Mouse (Mus musculus) neural tube, embryonic 12.5 days (tissue): ENCODE results near the gene Arhgef1. TPM values are rescaled to one million over a fixed set of nuclear protein-coding genes. Genes with fewer than 3 reads are reported as not detected.
A peak's percentile ranks its signal among the peaks of the same experiment; 100 is the strongest.

Source experiments
- ATAC-seq: fragments of 200-750 bp; cut with Nextera tagmentation; 2 replicates; pipeline ENCODE4 v1.8.0; 2017; ENCODE audit warnings: low read depth, mild to moderate bottlenecking, moderate TSS enrichment, moderate library complexity; ENCODE audit not compliant: low FRiP score
- H3K27ac ChIP-seq: fragments of 300-500 bp; sonication (generic); 2 replicates; pipeline ENCODE4 v1.5.1; 2016
- H3K27me3 ChIP-seq: fragments of 300-500 bp; sonication (generic); replicated peaks from 2 replicates; pipeline ENCODE4 v1.6.1; 2016; ENCODE audit warnings: mild to moderate bottlenecking
- H3K36me3 ChIP-seq: fragments of 300-500 bp; sonication (generic); 2 replicates; pipeline ENCODE4 v1.6.1; 2016; ENCODE audit warnings: mild to moderate bottlenecking
- H3K4me1 ChIP-seq: fragments of 300-500 bp; sonication (generic); 2 replicates; pipeline ENCODE4 v1.6.1; 2016
- H3K4me2 ChIP-seq: fragments of 300-500 bp; sonication (generic); replicated peaks from 2 replicates; pipeline ENCODE4 v1.6.1; 2016; ENCODE audit warnings: mild to moderate bottlenecking
- H3K4me3 ChIP-seq: fragments of 300-500 bp; sonication (generic); 2 replicates; pipeline ENCODE4 v1.5.1; 2016
- H3K9ac ChIP-seq: fragments of 300-500 bp; sonication (generic); 2 replicates; pipeline ENCODE4 v1.6.1; 2016; ENCODE audit warnings: mild to moderate bottlenecking
- H3K9me3 ChIP-seq: fragments of 300-500 bp; sonication (generic); 2 replicates; pipeline ENCODE4 v1.6.1; 2016; ENCODE audit warnings: mild to moderate bottlenecking
- WGBS: fragments of 180-500 bp; shearing (Covaris S2); methylation state at CpG from one replicate; pipeline ENCODE4 v1.1.7; 2016; 5-methylcytosine and 5-hydroxymethylcytosine counted together
- polyA plus RNA-seq: library from polyadenylated mRNA; unstranded; fragments of >200 nt; fragmentation: Nextera tagmentation; extraction: Ambion mirVana; gene quantifications from 2 replicates; pipeline ENCODE4 v1.2.1, GENCODE M21; 2016

Arhgef1 gene
- polyA plus RNA-seq, 1 experiment from 2014 or later, result 89.5 TPM

DNA sequence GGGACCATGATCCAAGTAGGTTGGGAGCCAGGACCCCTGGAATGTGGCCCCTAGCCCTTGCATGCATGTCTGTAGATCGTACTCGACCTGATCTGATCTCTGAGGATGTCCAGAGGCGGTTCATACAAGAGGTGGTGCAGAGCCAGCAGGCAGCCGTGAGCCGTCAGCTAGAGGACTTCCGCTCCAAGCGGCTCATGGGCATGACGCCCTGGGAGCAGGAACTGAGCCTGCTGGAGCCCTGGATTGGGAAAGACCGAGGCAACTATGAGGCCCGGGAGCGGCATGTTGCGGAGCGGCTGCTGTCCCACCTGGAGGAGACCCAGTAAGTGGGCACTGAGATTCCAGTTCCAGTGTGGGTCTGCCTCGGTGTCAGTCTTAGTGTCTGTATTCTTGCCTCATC, 9.8 kb downstream of the Arhgef1 start:
- peaks cover 3% of the 10 kb centered on the region; the same call in 1 of the 2 replicates for H3K4me1 ChIP-seq
- H3K4me2 ChIP-seq, result no peak overlapping the region
- 96% methylated on average over 14 of the region's 14 CpGs for WGBS
- H3K27ac ChIP-seq, result no peak overlapping the region
- no peaks in the 10 kb centered on the region for H3K9me3 ChIP-seq
- ATAC-seq, result no peak
- H3K27me3 ChIP-seq, result no peaks in the 10 kb centered on the region
- H3K36me3 ChIP-seq, result peaks cover 48% of the 10 kb centered on the region
- H3K4me3 ChIP-seq, result no peak overlapping the region
- no peak overlapping the region for H3K9ac ChIP-seq

DNA sequence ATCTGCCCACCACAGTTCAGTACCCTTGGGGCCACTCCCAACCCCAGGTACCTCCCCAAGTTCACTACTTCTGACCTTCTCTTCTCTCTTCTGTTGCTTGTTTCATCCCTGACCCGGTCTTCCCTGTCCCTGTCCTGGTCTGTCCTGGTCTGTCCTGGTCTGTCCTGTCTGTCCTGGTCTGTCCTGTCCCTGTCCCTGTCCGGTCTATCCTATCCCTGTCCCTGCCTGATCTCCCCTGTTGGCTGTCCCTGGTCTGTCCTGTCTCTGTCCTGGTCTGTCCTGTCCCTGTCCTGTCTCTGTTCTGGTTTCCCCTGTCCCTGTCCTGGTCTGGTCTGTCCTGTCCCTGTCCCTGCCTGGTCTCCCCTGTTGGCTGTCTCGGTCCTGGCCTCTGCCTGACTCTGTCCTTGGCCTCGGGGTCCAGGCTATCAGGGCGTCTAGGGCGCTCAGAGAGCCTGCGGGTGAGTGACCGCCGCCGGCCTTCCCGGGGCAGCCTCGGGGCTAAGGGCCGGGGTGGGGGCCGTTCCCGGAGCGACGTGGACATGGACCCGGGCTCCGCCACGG, 16.1 kb downstream of the Arhgef1 start:
- H3K4me1 ChIP-seq, result no peaks in the 10 kb centered on the region
- no peaks in the 10 kb centered on the region for H3K27me3 ChIP-seq
- 94% methylated on average over 20 of the region's 20 CpGs for WGBS
- peaks cover 72% of the 10 kb centered on the region for H3K36me3 ChIP-seq
- H3K9me3 ChIP-seq, result no peaks in the 10 kb centered on the region
- H3K9ac ChIP-seq, result no peak overlapping the region
- H3K27ac ChIP-seq, result no peak overlapping the region
- no peak overlapping the region for H3K4me3 ChIP-seq
- H3K4me2 ChIP-seq, result no peak overlapping the region
- ATAC-seq, result no peak

DNA sequence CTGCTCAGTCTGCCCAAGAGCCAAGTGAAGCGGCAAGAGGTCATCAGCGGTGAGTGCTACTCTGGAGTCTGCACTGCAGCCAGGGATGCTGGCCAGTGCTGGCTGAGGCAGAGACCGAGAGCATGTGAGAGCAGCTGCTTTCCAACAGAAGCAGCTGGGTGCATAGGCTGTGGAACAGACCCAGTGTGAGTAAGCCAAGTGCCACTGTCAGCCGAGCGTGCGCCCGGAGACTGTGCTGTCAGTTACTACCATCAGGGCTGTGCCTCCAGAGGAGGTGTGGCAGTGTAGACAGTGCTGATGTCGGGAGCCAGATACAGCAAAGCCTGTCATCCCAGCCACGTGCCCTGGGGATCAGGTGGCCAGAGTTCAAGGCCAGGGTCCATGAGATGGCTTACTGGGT, 17.0 kb downstream of the Arhgef1 start:
- no peak overlapping the region for H3K27ac ChIP-seq
- H3K9me3 ChIP-seq, result no peaks in the 10 kb centered on the region
- no peak for ATAC-seq
- H3K4me3 ChIP-seq, result no peak overlapping the region
- no peaks in the 10 kb centered on the region for H3K4me1 ChIP-seq
- H3K9ac ChIP-seq, result no peak overlapping the region
- 90% methylated on average over 9 of the region's 9 CpGs for WGBS
- no peaks in the 10 kb centered on the region for H3K27me3 ChIP-seq
- peaks cover 81% of the 10 kb centered on the region for H3K36me3 ChIP-seq
- H3K4me2 ChIP-seq, result no peak overlapping the region

DNA sequence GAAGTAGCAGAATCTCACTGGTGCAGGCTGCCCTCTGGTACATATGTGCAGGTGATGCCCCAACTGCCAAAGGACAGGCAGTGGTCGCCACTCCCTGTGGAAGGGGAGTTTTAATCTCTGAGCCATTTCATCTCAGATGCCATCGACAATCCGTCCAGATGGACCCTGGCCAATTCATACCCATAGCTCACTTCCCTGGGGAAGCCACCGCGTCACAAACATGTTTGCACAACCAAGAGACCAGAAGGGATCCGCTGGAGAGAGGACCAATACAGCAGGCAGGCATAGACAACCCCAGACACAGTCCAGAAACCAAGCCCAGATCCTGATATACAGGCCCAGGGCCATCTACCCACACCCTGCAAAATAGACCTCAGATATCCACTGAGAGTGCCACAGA, 27.8 kb downstream of the Arhgef1 start:
- 49% methylated on average over 6 of the region's 6 CpGs for WGBS
- Histone ChIP-seq H3K4me1 (peaks cover 27% of the 10 kb centered on the region), H3K9me3 (no peaks in the 10 kb centered on the region), H3K4me2 (no peak overlapping the region), H3K27me3 (peaks cover 78% of the 10 kb centered on the region), H3K36me3 (peaks cover 22% of the 10 kb centered on the region), H3K9ac (no peak overlapping the region), H3K4me3 (no peak overlapping the region), H3K27ac (no peak overlapping the region)
- ATAC-seq, result no peak

DNA sequence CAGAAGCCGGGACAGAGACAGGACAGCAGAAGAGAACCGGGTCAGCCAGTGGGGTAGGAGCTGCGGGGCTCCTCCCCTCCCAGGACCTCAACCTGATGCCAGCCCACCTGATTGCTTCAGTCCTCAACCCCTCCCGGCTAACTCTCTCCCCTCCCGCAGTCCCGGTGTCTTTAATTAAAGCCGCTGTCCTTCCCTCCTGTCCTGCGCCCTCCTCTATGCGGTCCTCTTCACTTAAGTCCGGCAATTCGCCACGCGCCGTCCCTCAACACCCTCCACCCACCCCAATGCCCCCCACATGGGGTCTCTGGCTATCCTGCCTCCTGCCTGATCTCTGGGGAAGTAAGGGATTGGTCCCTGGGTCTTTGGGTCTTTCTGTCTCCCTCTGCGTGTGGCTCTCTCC, 28.9 kb downstream of the Arhgef1 start:
- peaks cover 86% of the 10 kb centered on the region for H3K27me3 ChIP-seq
- no peak overlapping the region for H3K4me2 ChIP-seq

DNA sequence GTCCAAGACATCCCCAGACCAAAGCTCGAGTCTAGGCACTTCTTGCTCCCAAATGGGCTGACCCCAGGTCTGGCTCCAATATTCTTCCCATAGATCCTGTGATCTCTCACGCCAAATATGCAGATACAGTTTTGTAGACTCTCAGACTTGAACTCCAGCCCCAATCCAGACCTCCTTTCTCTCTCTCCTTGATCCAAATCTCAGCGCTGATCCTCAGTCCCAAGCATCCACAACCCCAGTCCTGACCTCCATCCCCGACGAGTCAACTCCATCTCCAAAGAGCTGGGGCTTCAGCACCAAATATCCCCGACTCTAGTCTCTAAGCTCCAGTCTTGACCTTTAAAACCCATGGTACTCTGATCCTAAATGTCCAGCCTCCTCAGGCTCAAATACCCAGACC, 40.9 kb downstream of the Arhgef1 start:
- Histone ChIP-seq H3K36me3 (no peaks in the 10 kb centered on the region), H3K9ac (no peak overlapping the region), H3K4me2 (no peak overlapping the region), H3K4me3 (no peak overlapping the region), H3K27ac (no peak overlapping the region), H3K9me3 (no peaks in the 10 kb centered on the region), H3K27me3 (peaks cover 96% of the 10 kb centered on the region), H3K4me1 (peaks cover 17% of the 10 kb centered on the region)
- 4% methylated on average over 6 of the region's 6 CpGs for WGBS
- no peak for ATAC-seq

More for the DNA sequence above, 28.9 kb downstream of the Arhgef1 start:
- Histone ChIP-seq H3K4me3 (no peak overlapping the region), H3K4me1 (peaks cover 27% of the 10 kb centered on the region), H3K27ac (no peak overlapping the region), H3K9me3 (no peaks in the 10 kb centered on the region), H3K9ac (no peak overlapping the region), H3K36me3 (peaks cover 10% of the 10 kb centered on the region)
- under 1% methylated on average over 15 of the region's 15 CpGs for WGBS
- no peak for ATAC-seq

DNA sequence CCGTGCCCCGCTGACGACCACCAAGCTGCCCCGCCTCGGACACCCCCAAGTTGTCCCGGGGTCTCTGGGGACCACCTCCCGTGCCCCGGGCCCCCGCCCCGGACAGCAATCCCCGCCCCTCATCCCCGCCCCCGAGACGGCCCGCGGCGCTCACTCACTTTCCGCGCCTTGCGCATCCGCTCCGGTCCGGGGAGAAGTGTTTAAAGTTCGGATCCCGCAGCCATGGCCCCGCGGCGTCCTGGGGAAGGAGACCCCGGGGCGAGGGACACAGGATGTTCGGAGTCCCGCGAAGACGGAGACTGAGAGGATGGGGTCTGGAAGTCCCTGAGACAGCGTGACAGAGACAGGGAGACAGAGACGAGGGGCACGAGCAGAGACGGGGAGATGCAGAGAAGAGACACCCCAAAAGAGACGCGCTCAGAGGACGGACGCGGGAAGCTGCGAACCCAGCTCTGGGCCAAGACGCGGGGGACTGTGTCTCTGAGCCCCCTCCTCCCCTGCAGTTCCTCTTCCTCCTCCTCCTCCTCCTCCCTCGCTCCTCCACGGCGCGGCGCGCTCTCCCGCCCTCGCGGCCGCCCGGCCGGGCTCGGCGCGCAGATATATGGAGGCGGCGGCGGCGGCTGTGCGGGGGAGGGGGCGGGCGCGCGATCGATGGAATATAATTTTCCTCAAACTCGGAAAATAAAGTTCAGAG, 41.7 kb downstream of the Arhgef1 start, which contains the start of gene Gm4881:
Gm4881 (minus strand) TSS at position 238 of the 694 bp plus-strand sequence.
- peak within 1 kb of the TSS; percentile 29; the same call in 1 of the 2 replicates for H3K9ac ChIP-seq
- WGBS, result under 1% methylated on average over 72 of the region's 72 CpGs
- H3K4me3 ChIP-seq, result peak within 1 kb of the TSS; percentile 25
- no peaks in the 10 kb centered on the region for H3K36me3 ChIP-seq
- H3K4me1 ChIP-seq, result peaks cover 23% of the 10 kb centered on the region
- no peak within 1 kb of the TSS for H3K27ac ChIP-seq
- peak within 1 kb of the TSS; percentile 63 for H3K4me2 ChIP-seq
- no peaks in the 10 kb centered on the region for H3K9me3 ChIP-seq
- peaks cover 97% of the 10 kb centered on the region for H3K27me3 ChIP-seq
- no peak for ATAC-seq

DNA sequence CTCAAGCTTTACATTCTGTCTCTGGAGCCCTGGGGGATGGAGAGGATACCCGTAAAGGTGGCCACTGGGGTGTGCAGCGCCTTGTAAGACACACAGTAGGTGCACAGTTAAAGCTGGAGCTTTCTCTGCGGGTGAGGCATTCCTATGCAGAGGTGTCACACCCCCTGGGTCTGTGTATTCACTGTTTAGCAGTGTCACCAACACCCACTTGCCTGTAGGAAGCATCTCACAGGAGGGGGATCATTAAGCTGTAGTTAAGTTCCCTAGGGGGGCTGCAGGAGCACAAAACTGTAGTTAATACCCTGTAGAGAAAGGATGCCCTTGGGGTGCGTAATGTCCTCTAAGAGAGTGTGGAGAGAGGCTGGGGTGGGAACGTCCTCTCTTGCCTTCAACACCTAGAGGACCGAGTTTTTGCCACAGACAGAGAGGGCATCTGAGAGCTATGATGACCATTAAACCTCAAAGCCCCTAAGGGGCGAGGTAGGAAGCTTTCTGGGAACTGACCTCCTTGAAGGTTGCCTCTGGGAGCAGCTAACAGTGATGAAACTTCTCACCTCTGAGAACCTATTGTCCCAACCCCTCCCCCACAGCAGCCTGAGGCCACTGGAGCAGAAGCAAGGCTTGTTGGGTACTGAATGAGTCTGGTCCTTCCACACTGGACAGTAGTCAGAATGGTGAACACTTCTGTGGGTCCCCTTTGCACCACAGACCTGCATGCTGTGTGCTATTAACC, 44.8 kb downstream of the Arhgef1 start:
- no peak for ATAC-seq
- no peak overlapping the region for H3K27ac ChIP-seq
- H3K36me3 ChIP-seq, result no peaks in the 10 kb centered on the region
- no peak overlapping the region for H3K4me2 ChIP-seq
- H3K9ac ChIP-seq, result no peak overlapping the region
- WGBS, result under 1% methylated on average over 7 of the region's 7 CpGs
- peaks cover 98% of the 10 kb centered on the region for H3K27me3 ChIP-seq
- no peak overlapping the region for H3K4me3 ChIP-seq
- peaks cover 51% of the 10 kb centered on the region for H3K4me1 ChIP-seq
- H3K9me3 ChIP-seq, result no peaks in the 10 kb centered on the region

DNA sequence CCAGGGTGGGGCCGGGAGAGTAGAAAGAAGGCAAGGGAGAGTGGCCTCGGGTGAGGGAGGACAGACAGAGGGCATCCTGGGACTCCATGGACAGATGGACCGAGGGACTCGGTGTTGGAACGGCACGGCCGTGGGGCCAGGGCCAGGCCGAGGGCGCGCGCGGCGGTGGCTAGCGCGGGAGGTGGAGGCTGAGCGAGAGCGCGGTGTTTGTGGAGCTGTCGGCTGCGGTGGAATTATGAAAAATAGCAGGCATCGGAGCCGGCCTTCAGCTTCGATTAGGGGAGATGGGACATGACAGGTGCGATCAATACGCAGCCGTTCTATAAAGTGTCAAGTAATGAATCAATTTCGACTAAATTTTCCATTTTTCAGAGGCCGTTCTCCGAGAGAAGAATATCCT, 46.1 kb downstream of the Arhgef1 start:
- 3% methylated on average over 29 of the region's 29 CpGs for WGBS
- Histone ChIP-seq H3K4me3 (no peak overlapping the region), H3K36me3 (no peaks in the 10 kb centered on the region), H3K9me3 (no peaks in the 10 kb centered on the region), H3K9ac (no peak overlapping the region), H3K4me2 (peak overlapping the region; percentile 39), H3K27ac (no peak overlapping the region), H3K27me3 (peaks cover 97% of the 10 kb centered on the region), H3K4me1 (peaks cover 58% of the 10 kb centered on the region)
- ATAC-seq, result no peak

DNA sequence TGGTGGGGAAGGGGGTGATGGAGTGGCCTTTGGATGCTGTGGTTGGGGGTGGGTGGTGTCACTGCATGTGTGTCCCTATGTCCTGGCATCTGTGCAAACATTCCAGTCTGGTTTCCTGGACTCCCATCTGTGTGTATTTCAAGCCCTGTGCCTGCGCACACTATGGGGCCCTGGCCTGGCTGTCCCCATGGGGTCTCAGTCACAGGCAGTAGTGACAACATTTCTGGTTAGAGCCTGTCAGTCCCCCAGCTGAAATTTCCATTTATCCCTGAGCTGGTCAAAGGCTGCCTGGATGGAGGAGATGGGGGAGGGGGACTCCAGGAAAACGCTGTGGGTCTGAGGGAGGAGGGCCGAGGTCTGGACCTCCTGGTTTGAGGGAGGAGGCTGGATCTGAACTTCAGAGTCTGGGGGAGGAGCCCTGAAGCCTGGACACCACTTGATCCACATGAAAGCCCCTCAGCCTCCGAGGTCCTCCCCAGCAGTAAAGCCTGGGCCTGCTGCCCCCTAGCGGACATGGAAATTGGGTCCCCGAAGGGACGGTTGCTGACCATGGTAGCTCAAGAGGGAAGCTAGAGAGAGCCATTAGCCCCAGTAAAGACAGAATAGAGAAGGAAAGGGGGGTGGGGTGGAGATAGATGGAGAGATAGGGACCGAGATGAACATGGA, 47.4 kb downstream of the Arhgef1 start:
- Histone ChIP-seq H3K4me3 (no peak overlapping the region), H3K9me3 (no peaks in the 10 kb centered on the region), H3K27me3 (peaks cover 96% of the 10 kb centered on the region), H3K4me2 (0 out of 2 replicates have a peak overlapping the region, but pooled peaks have one; percentile 8), H3K27ac (no peak overlapping the region), H3K36me3 (no peaks in the 10 kb centered on the region), H3K9ac (no peak overlapping the region), H3K4me1 (peaks cover 60% of the 10 kb centered on the region)
- peak; percentile 49 for ATAC-seq
- 0% methylated on average over 8 of the region's 8 CpGs for WGBS

DNA sequence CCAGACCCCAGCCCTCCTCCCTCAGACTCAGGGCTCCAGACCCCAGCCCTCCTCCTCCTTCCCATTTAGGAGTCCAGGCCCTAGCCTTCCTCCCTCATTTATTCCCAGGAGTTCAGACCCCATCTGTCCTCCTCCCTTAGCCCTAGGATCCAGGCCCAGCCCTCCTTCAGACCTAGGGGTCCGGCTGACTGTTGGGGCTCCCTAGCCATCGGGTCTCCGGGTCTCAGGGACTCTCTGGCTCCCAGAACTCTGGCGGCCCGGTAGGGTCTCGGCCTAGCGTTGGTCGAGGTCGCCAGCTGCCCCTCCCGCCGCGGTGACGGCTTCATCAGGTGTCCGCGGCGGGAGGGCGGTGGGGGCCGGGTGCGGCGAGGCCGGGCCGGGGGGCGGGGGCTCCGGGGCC, 51.3 kb downstream of the Arhgef1 start:
- H3K27me3 ChIP-seq, result peaks cover 80% of the 10 kb centered on the region
- H3K4me2 ChIP-seq, result peak overlapping the region; percentile 59
- peaks cover 56% of the 10 kb centered on the region for H3K4me1 ChIP-seq
- peak overlapping the region; percentile 36 for H3K4me3 ChIP-seq
- peak; percentile 13; the same call in 1 of the 2 replicates for ATAC-seq
- H3K9ac ChIP-seq, result peak overlapping the region; percentile 30; the same call in 1 of the 2 replicates
- no peak overlapping the region for H3K27ac ChIP-seq
- no peaks in the 10 kb centered on the region for H3K9me3 ChIP-seq
- H3K36me3 ChIP-seq, result no peaks in the 10 kb centered on the region
- WGBS, result 2% methylated on average over 24 of the region's 24 CpGs

DNA sequence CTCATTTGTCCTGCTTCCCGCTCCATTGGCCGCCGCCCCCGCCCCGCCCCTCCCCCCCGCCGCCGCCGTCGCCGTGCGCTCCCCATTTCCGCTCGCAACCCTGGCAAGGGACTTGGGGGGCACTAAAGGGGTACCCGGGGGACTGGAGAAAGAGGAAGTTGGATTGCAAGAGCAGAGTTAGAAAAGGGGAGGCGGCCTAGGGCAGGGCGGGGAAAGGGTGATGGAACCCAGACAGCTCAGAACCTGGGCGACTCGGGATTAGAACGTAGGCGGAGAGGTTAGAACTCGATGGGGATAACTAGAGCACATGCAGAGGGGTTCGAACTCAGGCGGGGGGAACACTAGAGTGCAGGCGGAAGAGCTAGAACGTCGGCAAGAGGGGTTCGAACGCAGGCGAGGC, 51.7 kb downstream of the Arhgef1 start:
- peak overlapping the region; percentile 36 for H3K4me3 ChIP-seq
- peaks cover 52% of the 10 kb centered on the region for H3K4me1 ChIP-seq
- H3K9me3 ChIP-seq, result no peaks in the 10 kb centered on the region
- H3K27me3 ChIP-seq, result peaks cover 75% of the 10 kb centered on the region
- no peaks in the 10 kb centered on the region for H3K36me3 ChIP-seq
- 3% methylated on average over 30 of the region's 30 CpGs for WGBS
- peak overlapping the region; percentile 59 for H3K4me2 ChIP-seq
- H3K9ac ChIP-seq, result peak overlapping the region; percentile 30; the same call in 1 of the 2 replicates
- peak; percentile 27 for ATAC-seq
- H3K27ac ChIP-seq, result no peak overlapping the region
